32 mouse cellular contexts compared by ENCODE assay signal in genomic region chrX:52030146-52030545, GRCm38 (mm10). TPM values are rescaled to one million over a fixed set of nuclear protein-coding genes. Genes with fewer than 3 reads are reported as not detected.
DNase-seq lines count a peak whose midpoint lies in the region; ATAC-seq lines count a peak whose summit lies in the region.
"Had no signal": no experiment of that assay in that cellular context is flagged by ENCODE, and none has a peak within 500 bp of the region (broad histone marks: within the 10 kb centered on the region; RNA-seq: fewer than 3 reads in every experiment).

No protein-coding gene starts in this region.

- H3K9me3 ChIP-seq in embryonic facial prominence, embryonic 11.5 days (replicated peaks; ENCODE audit: control insufficient read depth, low read length), result no peaks in the 10 kb centered on the region
- H3K9me3 ChIP-seq in embryonic facial prominence, embryonic 10.5 days, result no peaks in the 10 kb centered on the region
- H3K9me3 ChIP-seq in limb, embryonic 12.5 days, result no peaks in the 10 kb centered on the region
- H3K9me3 ChIP-seq in limb, embryonic 10.5 days (replicated peaks), result no peaks in the 10 kb centered on the region
- H3K9me3 ChIP-seq in embryonic facial prominence, embryonic 15.5 days (replicated peaks), result no peaks in the 10 kb centered on the region
- no peaks in the 10 kb centered on the region for H3K9me3 ChIP-seq in limb, embryonic 15.5 days
- no peaks in the 10 kb centered on the region for H3K9me3 ChIP-seq in liver, embryonic 12.5 days (replicated peaks)
- H3K9me3 ChIP-seq: heart, embryonic 13.5 days; hindbrain, embryonic 12.5 days; liver, embryonic 15.5 days had no signal

- H3K9ac ChIP-seq in embryonic facial prominence, embryonic 11.5 days (replicated peaks; ENCODE audit: low read length), result no peak overlapping the region
- no peak overlapping the region for H3K9ac ChIP-seq in limb, embryonic 12.5 days (replicated peaks)
- no peak overlapping the region for H3K9ac ChIP-seq in embryonic facial prominence, embryonic 15.5 days
- no peak overlapping the region for H3K9ac ChIP-seq in limb, embryonic 15.5 days
- H3K9ac ChIP-seq in liver, embryonic 12.5 days, result no peak overlapping the region
- H3K9ac ChIP-seq: heart, embryonic 13.5 days; hindbrain, embryonic 12.5 days; liver, embryonic 15.5 days; lung, embryonic 14.5 days had no signal

- no peaks in the 10 kb centered on the region for H3K27me3 ChIP-seq in embryonic facial prominence, embryonic 11.5 days (ENCODE audit: control insufficient read depth, insufficient read depth, low read length)
- peaks cover 21% of the 10 kb centered on the region for H3K27me3 ChIP-seq in embryonic facial prominence, embryonic 10.5 days (replicated peaks; ENCODE audit: low read depth, poor library complexity, severe bottlenecking)
- H3K27me3 ChIP-seq in limb, embryonic 12.5 days, result no peaks in the 10 kb centered on the region
- peaks cover 35% of the 10 kb centered on the region for H3K27me3 ChIP-seq in limb, embryonic 10.5 days (ENCODE audit: low read depth, poor library complexity, severe bottlenecking)
- no peaks in the 10 kb centered on the region for H3K27me3 ChIP-seq in embryonic facial prominence, embryonic 15.5 days
- no peaks in the 10 kb centered on the region for H3K27me3 ChIP-seq in limb, embryonic 15.5 days
- H3K27me3 ChIP-seq in liver, embryonic 12.5 days (replicated peaks), result no peaks in the 10 kb centered on the region; the same call in 1 of the 2 replicates
- H3K27me3 ChIP-seq: heart, embryonic 13.5 days; hindbrain, embryonic 12.5 days; liver, embryonic 15.5 days had no signal

- H3K36me3 ChIP-seq in embryonic facial prominence, embryonic 11.5 days (replicated peaks; ENCODE audit: control insufficient read depth, insufficient read depth, low read depth, low read length), result no peaks in the 10 kb centered on the region
- no peaks in the 10 kb centered on the region for H3K36me3 ChIP-seq in embryonic facial prominence, embryonic 10.5 days (replicated peaks)
- no peaks in the 10 kb centered on the region for H3K36me3 ChIP-seq in limb, embryonic 12.5 days
- H3K36me3 ChIP-seq in limb, embryonic 10.5 days, result no peaks in the 10 kb centered on the region
- no peaks in the 10 kb centered on the region for H3K36me3 ChIP-seq in embryonic facial prominence, embryonic 15.5 days
- H3K36me3 ChIP-seq in limb, embryonic 15.5 days, result no peaks in the 10 kb centered on the region
- no peaks in the 10 kb centered on the region for H3K36me3 ChIP-seq in liver, embryonic 12.5 days
- H3K36me3 ChIP-seq: heart, embryonic 13.5 days; hindbrain, embryonic 12.5 days; liver, embryonic 15.5 days had no signal

- WGBS in embryonic facial prominence, embryonic 11.5 days, result 60% methylated on average over 7 of the region's 7 CpGs
- 75% methylated on average over 7 of the region's 7 CpGs for WGBS in embryonic facial prominence, embryonic 10.5 days
- 48% methylated on average over 7 of the region's 7 CpGs for WGBS in limb, embryonic 12.5 days
- 71% methylated on average over 7 of the region's 7 CpGs for WGBS in limb, embryonic 10.5 days
- 32% methylated on average over 7 of the region's 7 CpGs for WGBS in embryonic facial prominence, embryonic 15.5 days
- 59% methylated on average over 7 of the region's 7 CpGs for WGBS in limb, embryonic 15.5 days
- WGBS in liver, embryonic 12.5 days (ENCODE audit: insufficient replicate concordance), result 60% methylated on average over 7 of the region's 7 CpGs

- DNase-seq in embryonic facial prominence, embryonic 11.5 days (ENCODE audit: low spot score), result peak; percentile 30
- no peak for DNase-seq in embryonic facial prominence, embryonic 10.5 days (ENCODE audit: low spot score)
- no peak for DNase-seq in limb, embryonic 10.5 days (ENCODE audit: low spot score)
- DNase-seq: adrenal gland, postnatal 14 days; cerebellum, adult 11 months; cerebellum, adult 9-11 months; gastrocnemius, postnatal 14 days; heart, adult 11 months; kidney, adult 8-10 months; kidney, postnatal 10 days; liver; lung, embryonic 14.5 days; lung, postnatal 36 days; thymus, postnatal 4 days had no signal

- H3K4me2 ChIP-seq in embryonic facial prominence, embryonic 11.5 days (ENCODE audit: low read depth, low read length), result no peak overlapping the region
- H3K4me2 ChIP-seq in limb, embryonic 12.5 days, result no peak overlapping the region
- no peak overlapping the region for H3K4me2 ChIP-seq in embryonic facial prominence, embryonic 15.5 days (replicated peaks)
- no peak overlapping the region for H3K4me2 ChIP-seq in limb, embryonic 15.5 days
- H3K4me2 ChIP-seq in liver, embryonic 12.5 days, result no peak overlapping the region
- H3K4me2 ChIP-seq: heart, embryonic 13.5 days; hindbrain, embryonic 12.5 days; liver, embryonic 15.5 days; lung, embryonic 14.5 days; midbrain, embryonic 11.5 days had no signal

- ATAC-seq in embryonic facial prominence, embryonic 11.5 days (replicated peaks; ENCODE audit: insufficient number of reproducible peaks, low FRiP score, low TSS enrichment, low read depth), result no peak
- no peak for ATAC-seq in limb, embryonic 12.5 days (ENCODE audit: insufficient number of reproducible peaks, insufficient read depth, low FRiP score, low TSS enrichment, low read depth)
- peak; percentile 73 for ATAC-seq in embryonic facial prominence, embryonic 15.5 days (ENCODE audit: insufficient number of reproducible peaks, low FRiP score, low TSS enrichment, low read depth)
- ATAC-seq in limb, embryonic 15.5 days (ENCODE audit: insufficient number of reproducible peaks, low FRiP score, low TSS enrichment, low read depth), result no peak
- ATAC-seq in liver, embryonic 12.5 days, result no peak
- ATAC-seq: forebrain, embryonic 14.5 days; hindbrain, postnatal 0 days; intestine, embryonic 16.5 days; midbrain, embryonic 16.5 days had no signal

- no peaks in the 10 kb centered on the region for H3K4me1 ChIP-seq in embryonic facial prominence, embryonic 11.5 days (ENCODE audit: control insufficient read depth, insufficient read depth, low read length)
- H3K4me1 ChIP-seq in embryonic facial prominence, embryonic 10.5 days, result 0 out of 2 replicates have a peak, but pooled peaks cover 6% of the 10 kb centered on the region
- H3K4me1 ChIP-seq in limb, embryonic 12.5 days (replicated peaks), result no peaks in the 10 kb centered on the region; the same call in 1 of the 2 replicates
- peaks cover 4% of the 10 kb centered on the region; the same call in 1 of the 2 replicates for H3K4me1 ChIP-seq in limb, embryonic 10.5 days
- peaks cover 4% of the 10 kb centered on the region; the same call in 1 of the 2 replicates for H3K4me1 ChIP-seq in embryonic facial prominence, embryonic 15.5 days
- H3K4me1 ChIP-seq in limb, embryonic 15.5 days, result peaks cover 8% of the 10 kb centered on the region; the same call in 1 of the 2 replicates
- no peaks in the 10 kb centered on the region for H3K4me1 ChIP-seq in liver, embryonic 12.5 days
- H3K4me1 ChIP-seq: hindbrain, embryonic 12.5 days; liver, embryonic 15.5 days had no signal

- no peak overlapping the region for H3K4me3 ChIP-seq in embryonic facial prominence, embryonic 11.5 days (ENCODE audit: low read depth, low read length)
- H3K4me3 ChIP-seq in embryonic facial prominence, embryonic 10.5 days, result no peak overlapping the region
- no peak overlapping the region for H3K4me3 ChIP-seq in limb, embryonic 12.5 days (replicated peaks)
- no peak overlapping the region for H3K4me3 ChIP-seq in limb, embryonic 10.5 days
- H3K4me3 ChIP-seq in embryonic facial prominence, embryonic 15.5 days (replicated peaks), result no peak overlapping the region
- H3K4me3 ChIP-seq in limb, embryonic 15.5 days, result no peak overlapping the region
- no peak overlapping the region for H3K4me3 ChIP-seq in liver, embryonic 12.5 days
- H3K4me3 ChIP-seq: erythroblast, embryonic 14.5 days; heart, embryonic 13.5 days; hindbrain, embryonic 12.5 days; liver, embryonic 15.5 days had no signal

- no peak overlapping the region for H3K27ac ChIP-seq in embryonic facial prominence, embryonic 11.5 days (replicated peaks; ENCODE audit: low read depth, low read length)
- H3K27ac ChIP-seq in embryonic facial prominence, embryonic 10.5 days (replicated peaks), result no peak overlapping the region
- peak overlapping the region; percentile 35; the same call in 1 of the 2 replicates for H3K27ac ChIP-seq in limb, embryonic 12.5 days
- no peak overlapping the region for H3K27ac ChIP-seq in limb, embryonic 10.5 days
- H3K27ac ChIP-seq in embryonic facial prominence, embryonic 15.5 days (replicated peaks), result peak overlapping the region; percentile 73
- H3K27ac ChIP-seq in limb, embryonic 15.5 days, result 0 out of 2 replicates have a peak overlapping the region, but pooled peaks have one; percentile 11
- H3K27ac ChIP-seq in liver, embryonic 12.5 days, result no peak overlapping the region
- H3K27ac ChIP-seq: heart, embryonic 13.5 days; hindbrain, embryonic 12.5 days; hindbrain, postnatal 0 days; liver, embryonic 15.5 days had no signal

RNA-seq across cellular contexts. Expression of gene 1700080O16Rik, which starts 57.6 kb away (rescaled TPM):
- polyA plus RNA-seq in embryonic facial prominence, embryonic 11.5 days (2014; fragmentation: Nextera tagmentation; extraction: Ambion mirVana), result not detected in 2 replicates
- not detected in 2 replicates for polyA plus RNA-seq in embryonic facial prominence, embryonic 10.5 days (2016; fragmentation: Nextera tagmentation; extraction: Ambion mirVana)
- polyA plus RNA-seq in limb, embryonic 12.5 days (2016; fragmentation: Nextera tagmentation; extraction: Ambion mirVana), result not detected in 2 replicates
- not detected in 2 replicates for polyA plus RNA-seq in limb, embryonic 10.5 days (2016; fragmentation: Nextera tagmentation; extraction: Ambion mirVana)
- polyA plus RNA-seq in embryonic facial prominence, embryonic 15.5 days (2015; fragmentation: Nextera tagmentation; extraction: Ambion mirVana), result not detected in 2 replicates
- not detected in 2 replicates for polyA plus RNA-seq in limb, embryonic 15.5 days (2015; fragmentation: Nextera tagmentation; extraction: Ambion mirVana)
- polyA plus RNA-seq in liver, embryonic 12.5 days (2016; fragmentation: Nextera tagmentation; extraction: Ambion mirVana), result not detected in 2 replicates
- polyA plus RNA-seq: erythroblast, embryonic 14.5 days; forebrain, embryonic 14.5 days; heart, embryonic 13.5 days; hindbrain, embryonic 12.5 days; hindbrain, postnatal 0 days; intestine, embryonic 16.5 days; large intestine, adult 2 months; liver, embryonic 15.5 days; lung, embryonic 14.5 days; midbrain, embryonic 11.5 days; midbrain, embryonic 16.5 days; neural tube, embryonic 11.5 days; small intestine, adult 2 months; stomach, embryonic 14.5 days; thymus, postnatal 0 days had no signal

Comparison
In these comparisons a context has a peak if more than half of its experiments do, and no peak if none do; other contexts are left out.
1. H3K27ac ChIP-seq: peak in limb, embryonic 12.5 days (single experiment), embryonic facial prominence, embryonic 15.5 days (single experiment) and limb, embryonic 15.5 days (single experiment); none in embryonic facial prominence, embryonic 11.5 days (single experiment), embryonic facial prominence, embryonic 10.5 days (single experiment), limb, embryonic 10.5 days (single experiment) and liver, embryonic 12.5 days (single experiment).